Mouse (Mus musculus): ENCODE measurements around the gene Bank1. TPM values are rescaled to one million over a fixed set of nuclear protein-coding genes. Genes with fewer than 3 reads are reported as not detected.
"Not testable (repeated sequence)": the region's sequence is repeated elsewhere in the genome, so short reads cannot be mapped to it uniquely, and the experiment has no call there.

Gene Bank1
- polyA plus RNA-seq, 1 experiment from 2014 or later = 1.8 TPM

DNA sequence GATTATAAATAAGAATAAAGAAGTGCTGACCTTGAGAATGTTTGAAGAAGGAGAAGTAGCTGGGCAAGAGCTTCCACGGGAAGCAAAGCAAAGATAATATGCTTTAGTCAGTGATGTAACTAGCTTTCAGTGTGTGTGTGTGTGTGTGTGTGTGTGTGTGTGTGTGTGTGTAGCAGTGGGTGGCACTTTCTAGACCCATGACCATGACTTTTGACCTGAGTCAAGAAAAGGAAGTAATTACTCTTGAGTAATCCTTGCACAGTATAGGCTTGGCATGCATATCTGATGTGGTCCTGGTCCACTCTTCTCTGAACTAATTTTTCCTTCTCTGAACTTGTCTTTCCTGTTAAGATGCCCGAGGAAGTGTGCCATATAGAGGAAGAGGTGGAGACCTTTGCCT, 5.3 kb upstream of the Bank1 start:
- no peak overlapping the region for H3K4me2 ChIP-seq (replicated peaks; ENCODE audit: low read depth, low read length)
- H3K4me1 ChIP-seq (ENCODE audit: control insufficient read depth, insufficient read depth, low read length) = no peaks in the 10 kb centered on the region
- no peaks in the 10 kb centered on the region for H3K36me3 ChIP-seq (ENCODE audit: control insufficient read depth, insufficient read depth, low read length)
- H3K4me3 ChIP-seq (ENCODE audit: low read depth, low read length) = no peak overlapping the region
- WGBS = 69% methylated on average over 2 of the region's 2 CpGs
- no peak overlapping the region for H3K9ac ChIP-seq (replicated peaks; ENCODE audit: low read depth, low read length)
- no peaks in the 10 kb centered on the region for H3K27me3 ChIP-seq (ENCODE audit: control insufficient read depth, insufficient read depth, low read length)
- no peak overlapping the region for H3K27ac ChIP-seq (ENCODE audit: low read length)
- ATAC-seq (ENCODE audit: insufficient number of reproducible peaks, insufficient read depth, low FRiP score, low read depth) = no peak
- no peaks in the 10 kb centered on the region for H3K9me3 ChIP-seq (ENCODE audit: control insufficient read depth, low read depth, low read length)

DNA sequence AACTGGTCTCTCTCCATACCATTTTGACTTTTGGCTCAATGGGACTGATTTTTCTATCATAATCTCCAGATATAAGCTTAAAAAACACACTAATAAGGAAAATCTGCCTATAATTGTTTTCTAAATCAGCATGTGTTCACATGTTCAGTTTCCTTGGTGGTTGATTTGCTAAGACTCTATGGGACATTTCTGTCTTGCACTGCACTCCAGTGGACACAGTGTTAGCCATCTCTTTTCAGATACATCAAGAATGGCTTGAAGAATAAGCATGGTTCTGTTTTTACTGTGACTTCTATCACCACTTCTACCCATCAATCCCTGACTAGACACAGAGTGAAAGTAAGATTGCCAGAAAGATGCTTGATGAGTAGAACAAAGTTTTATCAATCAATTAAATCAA, 4.2 kb upstream of the Bank1 start:
- no peaks in the 10 kb centered on the region for H3K9me3 ChIP-seq (ENCODE audit: control insufficient read depth, low read depth, low read length)
- no peak overlapping the region for H3K9ac ChIP-seq (replicated peaks; ENCODE audit: low read depth, low read length)
- H3K36me3 ChIP-seq (ENCODE audit: control insufficient read depth, insufficient read depth, low read length) = no peaks in the 10 kb centered on the region
- H3K4me3 ChIP-seq (ENCODE audit: low read depth, low read length) = no peak overlapping the region
- no peak for ATAC-seq (ENCODE audit: insufficient number of reproducible peaks, insufficient read depth, low FRiP score, low read depth)
- no peaks in the 10 kb centered on the region for H3K4me1 ChIP-seq (ENCODE audit: control insufficient read depth, insufficient read depth, low read length)
- H3K4me2 ChIP-seq (replicated peaks; ENCODE audit: low read depth, low read length) = no peak overlapping the region
- H3K27ac ChIP-seq (ENCODE audit: low read length) = no peak overlapping the region
- H3K27me3 ChIP-seq (ENCODE audit: control insufficient read depth, insufficient read depth, low read length) = no peaks in the 10 kb centered on the region

DNA sequence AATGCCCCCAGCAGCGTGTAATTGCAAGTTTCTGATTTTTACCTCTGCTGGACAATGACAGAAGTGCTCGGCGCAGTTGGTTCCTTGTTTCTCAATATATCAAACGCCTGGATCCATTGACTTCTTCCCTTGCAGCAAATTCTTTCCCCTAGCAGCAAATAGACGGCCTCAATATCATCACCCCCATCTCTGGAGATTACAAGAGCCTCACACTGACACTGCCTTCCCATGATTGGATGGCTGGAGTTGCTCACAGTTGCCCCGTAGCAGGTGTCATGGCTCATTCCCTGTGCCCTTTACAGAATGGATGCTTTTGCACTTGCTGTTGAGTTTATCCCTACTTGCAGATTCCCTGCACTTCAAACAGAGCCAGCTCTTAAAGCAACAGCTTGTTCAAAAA, 3.3 kb upstream of the Bank1 start:
- Histone ChIP-seq H3K9me3 (ENCODE audit: control insufficient read depth, low read depth, low read length) (no peaks in the 10 kb centered on the region), H3K9ac (replicated peaks; ENCODE audit: low read depth, low read length) (no peak overlapping the region), H3K4me3 (ENCODE audit: low read depth, low read length) (no peak overlapping the region), H3K27me3 (ENCODE audit: control insufficient read depth, insufficient read depth, low read length) (no peaks in the 10 kb centered on the region), H3K36me3 (ENCODE audit: control insufficient read depth, insufficient read depth, low read length) (no peaks in the 10 kb centered on the region), H3K4me2 (replicated peaks; ENCODE audit: low read depth, low read length) (no peak overlapping the region), H3K27ac (ENCODE audit: low read length) (no peak overlapping the region), H3K4me1 (ENCODE audit: control insufficient read depth, insufficient read depth, low read length) (no peaks in the 10 kb centered on the region)
- 53% methylated on average over 6 of the region's 6 CpGs for WGBS
- no peak for ATAC-seq (ENCODE audit: insufficient number of reproducible peaks, insufficient read depth, low FRiP score, low read depth)

DNA sequence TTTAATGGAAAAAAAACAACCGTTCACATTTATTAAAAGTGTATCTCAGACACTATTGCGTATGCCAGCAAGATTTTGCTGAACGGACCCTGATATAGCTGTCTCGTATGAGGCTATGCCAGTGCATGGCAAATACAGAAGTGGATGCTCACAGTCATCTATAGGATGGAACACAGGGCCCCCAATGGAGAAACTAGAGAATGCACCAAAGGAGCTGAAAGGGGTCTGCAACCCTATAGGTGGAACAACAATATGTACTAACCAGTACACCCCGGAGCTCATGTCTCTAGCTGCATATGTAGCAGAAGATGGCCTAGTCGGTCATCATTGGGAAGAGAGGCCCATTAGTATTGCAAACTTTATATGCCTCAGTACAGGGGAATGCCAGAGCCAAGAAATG, 1.1 kb downstream of the Bank1 start:
- not testable (repeated sequence) for H3K9me3 ChIP-seq (ENCODE audit: control insufficient read depth, low read depth, low read length); H3K4me3 ChIP-seq (ENCODE audit: low read depth, low read length); H3K4me1 ChIP-seq (ENCODE audit: control insufficient read depth, insufficient read depth, low read length); ATAC-seq (ENCODE audit: insufficient number of reproducible peaks, insufficient read depth, low FRiP score, low read depth); H3K27me3 ChIP-seq (ENCODE audit: control insufficient read depth, insufficient read depth, low read length); H3K9ac ChIP-seq (replicated peaks; ENCODE audit: low read depth, low read length); H3K36me3 ChIP-seq (ENCODE audit: control insufficient read depth, insufficient read depth, low read length); H3K4me2 ChIP-seq (replicated peaks; ENCODE audit: low read depth, low read length); H3K27ac ChIP-seq (ENCODE audit: low read length)
- WGBS = 92% methylated on average over 6 of the region's 6 CpGs

DNA sequence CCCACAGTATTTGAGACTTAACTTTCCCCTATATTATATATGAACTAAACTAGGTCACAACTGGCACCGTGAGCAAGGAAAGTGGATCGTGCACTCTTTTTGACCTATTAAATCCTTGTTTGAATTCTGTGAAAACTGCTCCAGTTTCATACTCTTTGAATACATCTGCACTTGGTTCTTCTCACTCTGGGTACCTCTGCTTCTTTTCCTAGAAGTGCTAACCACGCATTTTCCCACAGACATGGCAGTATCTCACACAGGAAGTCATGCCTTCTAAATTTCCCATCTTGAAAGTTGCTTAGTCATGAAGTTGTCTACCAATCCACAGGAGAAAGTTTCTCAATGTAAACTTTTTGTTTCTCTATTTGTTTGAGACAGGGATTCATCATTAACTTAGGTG, 3.9 kb downstream of the Bank1 start:
- H3K27ac ChIP-seq (ENCODE audit: low read length) = no peak overlapping the region
- H3K9me3 ChIP-seq (ENCODE audit: control insufficient read depth, low read depth, low read length) = no peaks in the 10 kb centered on the region
- WGBS = 84% methylated on average over 3 of the region's 3 CpGs
- no peak overlapping the region for H3K9ac ChIP-seq (replicated peaks; ENCODE audit: low read depth, low read length)
- H3K27me3 ChIP-seq (ENCODE audit: control insufficient read depth, insufficient read depth, low read length) = no peaks in the 10 kb centered on the region
- H3K36me3 ChIP-seq (ENCODE audit: control insufficient read depth, insufficient read depth, low read length) = no peaks in the 10 kb centered on the region
- ATAC-seq (ENCODE audit: insufficient number of reproducible peaks, insufficient read depth, low FRiP score, low read depth) = no peak
- no peak overlapping the region for H3K4me3 ChIP-seq (ENCODE audit: low read depth, low read length)
- no peak overlapping the region for H3K4me2 ChIP-seq (replicated peaks; ENCODE audit: low read depth, low read length)
- H3K4me1 ChIP-seq (ENCODE audit: control insufficient read depth, insufficient read depth, low read length) = no peaks in the 10 kb centered on the region

- Histone ChIP-seq H3K4me2 (replicated peaks; ENCODE audit: low read depth, low read length) (no peak overlapping the region), H3K27me3 (ENCODE audit: control insufficient read depth, insufficient read depth, low read length) (no peaks in the 10 kb centered on the region), H3K27ac (ENCODE audit: low read length) (no peak overlapping the region), H3K9ac (replicated peaks; ENCODE audit: low read depth, low read length) (no peak overlapping the region), H3K36me3 (ENCODE audit: control insufficient read depth, insufficient read depth, low read length) (no peaks in the 10 kb centered on the region), H3K4me3 (ENCODE audit: low read depth, low read length) (no peak overlapping the region), H3K4me1 (ENCODE audit: control insufficient read depth, insufficient read depth, low read length) (no peaks in the 10 kb centered on the region), H3K9me3 (ENCODE audit: control insufficient read depth, low read depth, low read length) (no peaks in the 10 kb centered on the region)
- ATAC-seq (ENCODE audit: insufficient number of reproducible peaks, insufficient read depth, low FRiP score, low read depth) = no peak
- 90% methylated on average over 1 of the region's 1 CpGs for WGBS
Measured at GRCm38 (mm10) chr3:136308487-136308886, 17.4 kb downstream of the Bank1 start.

- Histone ChIP-seq H3K9me3 (ENCODE audit: control insufficient read depth, low read depth, low read length) (no peaks in the 10 kb centered on the region), H3K27ac (ENCODE audit: low read length) (no peak overlapping the region), H3K4me3 (ENCODE audit: low read depth, low read length) (no peak overlapping the region), H3K36me3 (ENCODE audit: control insufficient read depth, insufficient read depth, low read length) (no peaks in the 10 kb centered on the region), H3K9ac (replicated peaks; ENCODE audit: low read depth, low read length) (no peak overlapping the region), H3K4me2 (replicated peaks; ENCODE audit: low read depth, low read length) (no peak overlapping the region), H3K4me1 (ENCODE audit: control insufficient read depth, insufficient read depth, low read length) (no peaks in the 10 kb centered on the region), H3K27me3 (ENCODE audit: control insufficient read depth, insufficient read depth, low read length) (no peaks in the 10 kb centered on the region)
- no peak for ATAC-seq (ENCODE audit: insufficient number of reproducible peaks, insufficient read depth, low FRiP score, low read depth)
- 64% methylated on average over 5 of the region's 5 CpGs for WGBS
Measured at GRCm38 (mm10) chr3:136306564-136307158, 19.2 kb downstream of the Bank1 start.

DNA sequence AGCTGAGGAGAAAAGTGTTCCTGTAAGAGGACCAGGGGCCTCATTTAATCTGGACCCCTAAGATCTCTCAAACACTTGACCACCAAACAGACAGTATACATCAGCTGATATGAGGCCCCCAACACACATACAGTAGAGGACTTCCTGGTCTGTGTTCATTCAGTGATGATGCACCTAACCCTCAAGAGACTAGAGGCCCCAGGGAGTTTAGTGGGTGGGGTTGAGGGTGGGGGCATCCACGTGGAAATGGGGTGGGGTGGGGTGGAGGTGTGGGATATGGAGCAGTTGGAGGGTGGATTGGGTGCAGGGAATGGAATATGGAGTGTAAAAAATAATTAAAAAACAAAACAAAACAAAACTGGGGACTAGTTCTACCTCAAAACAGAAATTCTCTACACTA, 23.3 kb downstream of the Bank1 start:
- Histone ChIP-seq H3K4me2 (replicated peaks; ENCODE audit: low read depth, low read length) (no peak overlapping the region), H3K4me1 (ENCODE audit: control insufficient read depth, insufficient read depth, low read length) (no peaks in the 10 kb centered on the region), H3K9ac (replicated peaks; ENCODE audit: low read depth, low read length) (no peak overlapping the region), H3K27me3 (ENCODE audit: control insufficient read depth, insufficient read depth, low read length) (no peaks in the 10 kb centered on the region), H3K36me3 (ENCODE audit: control insufficient read depth, insufficient read depth, low read length) (no peaks in the 10 kb centered on the region), H3K4me3 (ENCODE audit: low read depth, low read length) (no peak overlapping the region), H3K9me3 (ENCODE audit: control insufficient read depth, low read depth, low read length) (no peaks in the 10 kb centered on the region), H3K27ac (ENCODE audit: low read length) (no peak overlapping the region)
- no peak for ATAC-seq (ENCODE audit: insufficient number of reproducible peaks, insufficient read depth, low FRiP score, low read depth)
- WGBS = 30% methylated on average over 1 of the region's 1 CpGs

GRCm38 (mm10) chr3:136300810-136301209, 25.1 kb downstream of the Bank1 start:
- not testable (repeated sequence) for H3K4me2 ChIP-seq (replicated peaks; ENCODE audit: low read depth, low read length); H3K9me3 ChIP-seq (ENCODE audit: control insufficient read depth, low read depth, low read length); ATAC-seq (ENCODE audit: insufficient number of reproducible peaks, insufficient read depth, low FRiP score, low read depth); H3K9ac ChIP-seq (replicated peaks; ENCODE audit: low read depth, low read length); H3K36me3 ChIP-seq (ENCODE audit: control insufficient read depth, insufficient read depth, low read length); H3K4me1 ChIP-seq (ENCODE audit: control insufficient read depth, insufficient read depth, low read length); H3K4me3 ChIP-seq (ENCODE audit: low read depth, low read length); H3K27ac ChIP-seq (ENCODE audit: low read length); H3K27me3 ChIP-seq (ENCODE audit: control insufficient read depth, insufficient read depth, low read length)
- 82% methylated on average over 2 of the region's 2 CpGs for WGBS

All from stomach, embryonic 14.5 days (tissue).